Mouse (Mus musculus) embryo, embryonic 11 days (tissue): ENCODE measurements around the gene Zswim4.

Experiments used
- DNase-seq: peaks from one replicate; pipeline ENCODE4 v3.0.0-alpha.2; 2015

Zswim4 gene

DNA sequence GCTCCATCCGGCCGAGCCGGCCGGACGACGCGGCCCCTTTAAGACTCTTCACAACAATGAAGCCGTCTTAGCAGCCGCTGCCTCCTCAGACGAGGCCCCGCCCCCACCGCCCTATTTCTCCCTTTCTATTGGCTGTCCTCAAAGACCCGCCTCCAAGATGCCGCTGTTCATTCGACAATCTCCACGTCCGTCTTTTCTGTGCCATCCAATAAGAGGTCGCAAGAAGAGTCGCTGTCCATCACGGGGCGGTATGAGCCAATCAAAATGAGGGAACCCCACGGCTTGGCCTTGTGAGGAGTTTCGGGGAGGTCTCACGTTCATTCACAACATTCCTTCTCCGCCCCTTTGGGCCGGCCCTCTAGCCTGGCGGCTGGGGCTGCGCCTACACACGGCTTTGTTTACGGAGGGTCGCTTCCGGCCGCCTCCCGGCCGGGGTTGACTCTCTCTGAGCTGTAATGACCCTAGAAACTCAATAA lies at the start of gene Zswim4:
Zswim4 (minus strand) TSS at position 58 of the 476 bp plus-strand sequence.
- DNase-seq: peak; percentile 99

DNA sequence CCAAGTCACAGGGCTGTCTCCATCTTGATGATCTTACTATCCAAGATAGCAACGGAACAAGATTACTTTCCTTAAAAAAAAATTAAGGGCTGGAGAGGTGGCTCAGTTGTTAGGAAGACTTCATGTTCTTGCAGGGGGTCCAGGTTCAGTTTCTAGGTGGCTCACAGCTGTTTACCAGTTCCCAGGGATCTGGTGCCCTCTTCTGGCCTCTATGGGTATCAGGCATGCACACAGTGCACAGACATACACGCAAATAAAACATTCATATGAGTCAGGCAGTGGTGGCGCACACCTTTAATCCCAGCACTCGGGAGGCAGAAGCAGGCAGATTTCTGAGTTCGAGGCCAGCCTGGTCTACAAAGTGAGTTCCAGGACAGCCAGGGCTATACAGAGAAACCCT lies 48.8 kb upstream of the Zswim4 start:
- DNase-seq: peak; percentile 60

DNA sequence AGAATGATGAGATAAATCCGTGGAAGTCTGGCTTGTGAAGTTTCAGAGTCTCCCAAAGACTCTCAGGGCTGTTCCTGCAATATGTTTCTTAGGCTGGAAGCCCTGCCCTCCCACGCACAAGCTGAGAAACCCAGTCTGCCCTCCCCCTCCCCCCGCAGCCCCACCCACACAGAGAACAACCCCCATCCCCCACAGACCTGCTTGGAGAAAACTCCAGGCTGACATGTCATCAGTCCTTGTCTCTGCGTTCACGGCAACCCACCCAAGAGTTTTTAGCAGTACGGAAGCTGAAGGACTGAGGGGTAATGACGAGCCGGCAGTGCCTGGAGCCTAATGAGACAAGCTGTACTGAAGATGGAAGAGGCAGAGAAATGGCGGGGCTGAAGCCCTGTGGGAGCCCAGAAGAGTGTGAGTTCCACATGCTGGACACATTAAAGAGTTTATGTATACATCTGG lies 47.8 kb upstream of the Zswim4 start:
- peak; percentile 69 for DNase-seq

DNA sequence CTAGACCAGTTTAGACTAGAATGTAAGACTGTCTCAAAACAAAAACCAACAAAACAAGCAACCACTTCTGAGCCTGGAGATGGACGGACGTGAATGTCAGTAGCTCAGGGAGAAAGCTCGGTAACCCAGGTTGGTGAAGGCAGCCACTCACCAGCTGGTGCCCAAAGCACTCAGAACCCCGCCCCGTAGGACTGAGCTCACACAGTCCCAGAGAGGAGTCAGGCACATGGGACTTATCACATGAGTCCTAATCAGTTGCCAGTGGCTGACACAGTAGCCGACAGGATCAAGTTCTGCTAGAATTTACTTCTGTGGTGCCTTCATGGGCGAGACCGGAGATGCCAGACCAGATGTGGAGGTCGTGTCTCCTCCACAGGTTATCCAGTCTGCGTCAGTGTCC lies 43.9 kb upstream of the Zswim4 start:
- DNase-seq: no peak

DNA sequence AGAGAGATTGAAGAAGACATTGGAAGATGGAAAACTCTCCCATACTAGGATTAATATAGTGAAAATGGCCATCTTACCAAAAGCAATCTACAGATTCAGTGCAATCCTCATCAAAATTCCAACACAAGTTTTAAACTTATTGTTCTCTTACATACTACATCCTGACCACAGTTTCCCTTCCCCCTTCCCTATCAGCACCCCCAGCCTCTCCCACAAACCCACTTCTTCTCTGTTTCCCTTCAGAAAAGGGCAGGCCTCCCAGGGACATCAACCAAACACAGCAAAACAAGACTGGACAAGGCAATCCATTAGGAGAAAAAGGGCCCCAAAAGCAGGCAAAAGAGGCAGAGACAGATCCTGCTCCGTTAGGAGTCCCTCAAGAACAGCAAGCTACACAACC lies 39.6 kb upstream of the Zswim4 start:
- DNase-seq: no peak

- no peak for DNase-seq
Observed at GRCm38 (mm10) chr8:84273968-84274367, 37.1 kb upstream of the Zswim4 start.

DNA sequence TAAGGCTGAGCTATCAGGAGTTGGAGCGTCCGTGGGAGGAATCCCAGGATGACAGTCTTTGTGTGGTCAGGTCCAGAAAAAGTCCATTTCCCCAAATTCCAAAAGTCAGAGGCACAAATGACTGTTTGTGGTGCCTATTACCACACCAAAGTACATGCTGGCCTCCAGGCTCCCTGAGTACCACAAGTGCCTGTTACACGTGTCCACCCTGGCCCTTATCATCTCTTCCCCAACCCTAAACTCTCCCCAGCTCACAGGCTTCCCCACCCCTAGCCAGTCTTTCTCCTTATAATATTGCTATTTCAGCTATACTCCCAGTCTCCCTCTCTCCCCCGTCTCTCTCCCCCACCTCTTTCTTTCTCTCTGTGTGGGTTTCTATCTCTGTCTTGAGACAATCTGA lies 35.4 kb upstream of the Zswim4 start:
- DNase-seq: no peak

DNA sequence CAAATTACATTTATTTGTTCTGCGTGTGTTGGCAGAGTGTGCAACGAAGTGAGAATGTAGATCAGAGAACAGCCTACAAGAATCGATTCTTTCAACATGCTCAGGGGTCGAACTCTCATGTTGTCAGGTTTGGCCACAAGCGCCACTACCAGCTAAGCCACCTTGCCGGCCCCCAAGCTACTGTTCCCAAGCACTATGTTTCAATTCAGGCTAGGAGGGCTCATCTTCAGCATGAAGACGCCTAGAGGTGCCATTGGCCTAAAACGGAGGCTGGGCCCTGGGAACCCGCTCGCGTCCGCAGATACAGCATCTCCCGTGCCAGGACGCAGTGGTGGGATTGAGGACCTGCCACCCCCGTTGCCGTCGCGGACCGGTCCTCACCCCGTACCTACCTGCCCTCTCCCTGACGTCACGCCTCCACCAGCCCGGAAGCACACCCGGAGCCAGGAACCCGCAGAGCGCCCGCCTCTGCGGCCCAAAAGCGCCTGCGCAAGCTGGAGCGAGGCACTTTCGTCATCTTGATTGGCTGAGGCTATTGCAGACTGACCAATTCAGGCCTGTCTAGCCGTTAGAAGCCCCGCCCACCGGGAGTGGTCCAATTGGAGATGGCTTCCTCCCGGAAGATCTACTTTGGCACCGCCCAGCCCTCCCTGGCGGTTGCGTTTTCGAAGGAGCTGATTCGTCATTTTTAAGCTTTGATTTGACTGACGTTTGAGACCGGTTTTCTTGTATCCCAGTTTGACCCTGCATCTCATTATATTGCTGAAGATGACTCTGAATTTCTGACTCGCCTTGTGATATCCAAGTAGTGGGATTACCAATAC lies 33.3 kb upstream of the Zswim4 start, which contains the start of gene Ccdc130:
Ccdc130 (minus strand) TSS at position 431 of the 824 bp plus-strand sequence.
- peak; percentile 100 for DNase-seq

DNA sequence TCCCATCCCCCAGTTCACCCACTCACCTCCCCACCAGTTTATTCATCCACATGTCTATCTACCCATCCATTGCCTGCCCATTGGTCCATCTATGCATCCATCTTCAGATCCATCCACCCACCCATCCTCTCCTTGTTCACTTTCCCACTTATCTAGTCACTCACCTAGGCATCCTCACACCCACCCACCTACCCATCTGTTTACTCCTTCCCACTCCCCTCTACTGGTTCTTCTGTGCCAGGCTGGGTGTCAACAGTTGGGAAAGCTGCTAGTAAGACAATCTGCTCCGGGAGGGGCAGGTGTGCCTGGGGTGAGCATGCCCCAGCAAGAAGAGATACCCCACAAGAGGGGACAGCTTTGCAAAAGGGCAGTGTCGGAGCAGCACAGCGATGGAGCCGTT lies 24.2 kb upstream of the Zswim4 start:
- no peak for DNase-seq

DNA sequence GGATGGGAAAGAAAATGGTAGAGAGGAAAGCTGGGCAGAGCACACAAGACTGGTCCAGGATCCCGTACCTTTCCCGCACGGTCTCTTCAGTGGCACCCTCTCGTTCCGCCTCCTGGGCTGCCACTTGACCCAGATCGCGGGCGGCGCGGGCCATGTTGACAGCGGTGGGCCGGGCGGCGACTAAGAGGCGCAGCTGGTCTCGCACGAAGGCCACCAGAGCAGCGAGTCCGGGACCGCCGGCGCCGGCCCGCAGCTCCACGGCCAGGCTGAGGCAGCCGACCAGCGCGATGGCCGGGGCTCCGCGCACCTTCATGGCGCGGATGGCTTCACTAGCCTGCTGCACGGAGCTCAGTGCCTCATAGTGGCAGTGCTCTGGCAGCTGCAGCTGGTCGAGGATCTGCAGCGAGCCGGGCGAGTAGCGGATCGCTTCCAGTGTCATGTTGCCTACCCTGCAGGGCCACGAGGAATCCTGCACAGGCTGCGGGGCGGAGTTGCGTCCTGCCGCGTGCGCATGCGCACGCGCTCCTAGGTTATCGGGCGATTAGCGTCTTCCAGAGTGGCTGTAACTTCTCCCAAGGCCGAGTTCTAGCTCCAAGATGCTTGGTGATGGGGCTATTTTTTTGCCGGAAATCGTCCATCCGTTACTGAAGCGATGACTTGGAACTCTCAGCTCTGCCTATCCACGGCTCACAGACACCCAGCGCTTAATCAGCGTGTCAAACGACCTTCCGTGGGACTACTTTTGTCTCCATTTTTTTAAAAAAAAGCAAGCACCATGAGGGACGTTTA lies 20.2 kb upstream of the Zswim4 start, which contains the start of gene Mri1:
Mri1 (minus strand) TSS at position 505 of the 789 bp plus-strand sequence.
- DNase-seq: peak; percentile 95

DNA sequence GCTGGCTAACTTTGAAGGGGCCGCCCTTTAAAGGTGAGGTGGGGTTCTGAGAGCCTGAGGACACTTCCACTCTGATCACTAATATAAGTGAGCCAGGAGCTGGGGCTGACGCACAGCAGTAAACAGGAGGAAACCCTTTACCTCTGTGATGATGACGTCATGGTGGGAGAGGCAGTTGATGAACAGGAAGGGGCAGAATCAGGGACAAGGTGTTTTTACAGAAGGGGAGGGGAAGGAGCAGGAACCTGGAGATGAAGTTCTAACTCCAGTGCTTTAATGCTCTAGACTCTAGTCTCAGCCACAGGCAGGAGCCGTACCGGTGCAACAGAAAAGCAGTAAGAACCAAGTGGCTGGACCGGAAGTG lies 19.6 kb upstream of the Zswim4 start:
- peak; percentile 55 for DNase-seq

DNA sequence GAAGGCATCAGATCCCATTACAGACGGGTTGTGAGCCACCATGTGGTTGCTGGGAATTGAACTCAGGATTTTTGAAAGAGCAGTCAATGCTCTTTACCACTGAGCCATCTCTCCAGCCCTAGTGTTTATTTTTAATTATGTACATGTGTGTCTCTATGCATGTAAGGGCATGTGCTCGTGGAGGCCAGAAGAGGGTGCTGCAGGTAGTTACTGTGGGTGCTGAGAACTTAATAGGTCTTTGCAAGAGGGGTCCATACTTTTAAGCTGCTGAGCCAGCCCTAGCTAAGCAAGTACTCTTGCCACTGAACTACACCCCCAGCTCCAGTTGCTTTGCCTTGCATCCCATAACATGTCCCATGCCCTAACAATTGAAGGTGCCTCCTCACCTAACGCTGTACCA lies 19.0 kb upstream of the Zswim4 start:
- DNase-seq: no peak

DNA sequence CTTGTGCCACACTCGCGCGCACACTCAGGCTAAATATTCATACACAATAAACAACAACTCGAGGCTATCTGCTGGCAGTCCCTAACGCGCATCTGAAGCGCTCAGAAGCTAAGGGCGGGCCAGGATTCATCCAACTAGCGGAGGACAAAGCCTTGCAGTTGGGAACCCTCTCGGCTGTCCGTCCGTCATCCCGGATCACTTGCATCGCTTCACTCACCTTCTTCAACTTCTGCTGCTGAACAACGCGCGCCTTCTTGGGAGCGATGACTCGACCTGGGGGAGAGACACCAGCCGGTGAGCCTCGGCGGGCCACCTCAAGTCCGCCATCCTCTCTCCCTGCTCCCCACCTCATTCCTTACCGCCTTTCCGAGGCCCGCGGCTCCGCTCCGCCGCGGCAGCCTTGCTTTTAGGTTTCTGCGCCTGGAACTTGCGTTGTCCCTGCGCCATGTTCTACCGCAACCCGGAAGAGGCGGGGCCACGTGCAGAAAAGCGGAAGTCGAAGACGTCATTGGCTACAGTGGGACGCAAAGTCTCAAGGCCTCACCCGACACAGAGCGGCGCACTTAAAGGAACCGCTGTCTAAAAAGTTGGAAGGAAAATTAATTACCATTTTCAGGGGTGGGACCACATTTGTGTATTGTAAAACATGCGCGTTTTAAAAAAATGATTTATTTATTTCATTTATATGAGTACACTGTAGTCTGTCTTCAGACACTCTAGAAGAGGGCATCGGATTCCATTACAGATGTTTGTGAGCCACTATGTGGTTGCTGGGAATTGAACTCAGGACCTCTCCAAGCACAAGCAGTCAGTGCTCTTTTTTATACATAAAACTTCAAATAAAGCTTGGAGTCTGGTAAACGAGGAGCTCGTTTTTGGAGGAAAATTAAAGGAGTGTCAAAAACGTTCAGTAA lies 12.7 kb upstream of the Zswim4 start, which contains the start of gene D8Ertd738e:
D8Ertd738e (minus strand) TSS at position 463 of the 914 bp plus-strand sequence.
- DNase-seq: peak; percentile 96

DNA sequence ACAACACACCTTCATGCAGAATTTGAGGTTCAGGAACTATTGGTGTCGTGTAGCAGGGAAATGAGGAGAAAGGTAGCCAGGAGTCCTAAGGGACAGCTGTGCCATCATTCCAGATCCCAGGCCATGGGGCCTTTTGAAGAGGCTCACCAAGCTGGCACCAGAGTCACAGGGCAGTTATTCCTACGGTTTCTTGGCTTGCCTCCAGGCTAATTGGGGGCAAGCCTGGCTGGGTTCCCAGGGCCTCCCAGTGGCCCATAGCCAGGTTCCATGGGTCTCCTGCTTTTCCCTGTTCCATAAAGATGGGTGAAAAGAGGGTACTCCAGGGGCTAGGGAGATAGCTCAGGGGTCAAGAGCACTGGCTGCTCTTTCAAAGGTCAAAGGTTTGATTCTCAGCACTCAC lies 5.0 kb upstream of the Zswim4 start:
- DNase-seq: no peak

- DNase-seq: no peak
Observed at GRCm38 (mm10) chr8:84241167-84241566, 4.3 kb upstream of the Zswim4 start.

DNA sequence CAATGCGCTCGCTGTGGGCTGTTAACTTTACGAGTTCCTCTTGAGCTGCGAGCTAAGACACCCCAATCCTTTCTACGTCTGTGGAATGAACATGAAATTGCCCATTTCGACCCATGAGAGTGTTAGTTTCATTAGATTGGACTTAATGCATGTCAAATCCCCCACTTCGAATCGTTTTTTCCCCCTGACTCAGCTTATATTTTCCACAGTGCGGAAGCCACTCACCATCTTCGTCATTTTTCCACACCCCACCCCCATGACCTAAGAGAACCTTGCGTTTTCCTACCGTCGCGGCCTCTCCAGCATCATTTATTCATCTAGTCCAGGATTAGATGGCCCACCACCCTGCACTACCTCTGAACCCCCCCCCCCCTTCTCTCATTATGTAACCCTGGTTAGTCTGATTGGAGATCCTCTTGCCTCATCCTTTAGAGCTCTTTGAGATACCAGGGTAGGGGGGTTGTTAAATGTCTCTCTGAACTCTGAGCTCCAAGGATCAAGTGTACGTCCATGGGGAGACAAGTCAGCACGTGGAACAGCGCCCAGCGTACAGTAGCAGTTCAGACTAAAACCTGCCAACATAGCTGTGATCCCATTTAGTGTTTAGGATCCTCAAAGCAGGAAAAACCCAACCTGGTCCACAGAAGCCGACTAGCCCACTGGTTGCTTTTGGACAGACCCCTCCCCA lies 831 bp upstream of the Zswim4 start:
- no peak for DNase-seq

DNA sequence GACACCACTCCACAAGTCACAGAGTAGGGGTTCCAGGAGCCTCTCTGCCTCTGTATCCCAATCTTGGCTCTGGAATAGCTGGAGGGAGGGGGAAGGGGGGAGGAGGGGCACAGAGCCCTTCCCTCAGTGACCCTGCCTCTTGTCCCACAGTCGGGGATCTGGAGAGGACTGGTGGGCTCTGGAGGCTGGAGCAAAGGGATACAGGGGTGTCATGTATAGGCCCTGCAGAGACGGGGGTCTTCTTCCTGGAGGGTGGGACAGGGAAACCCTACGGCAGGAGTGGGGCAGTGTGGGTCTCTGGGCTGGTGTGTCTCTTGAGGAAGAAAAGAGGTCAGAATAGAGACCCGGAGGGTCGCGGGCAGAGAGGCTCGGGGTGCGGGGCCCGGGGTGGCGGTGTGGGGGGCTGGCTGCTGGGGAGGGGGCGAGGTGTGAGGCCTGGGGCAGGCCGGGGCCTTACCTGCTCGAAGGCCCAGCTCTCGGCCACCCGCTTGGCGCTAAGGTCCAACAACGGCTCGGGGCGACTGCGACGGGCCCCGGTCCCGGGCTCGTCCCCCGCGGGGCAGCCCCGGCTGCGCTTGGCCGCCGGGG lies 351 bp downstream of the Zswim4 start:
- DNase-seq: peak; percentile 20

GRCm38 (mm10) chr8:84235746-84236409 lies 977 bp downstream of the Zswim4 start:
- DNase-seq: peak; percentile 6

DNA sequence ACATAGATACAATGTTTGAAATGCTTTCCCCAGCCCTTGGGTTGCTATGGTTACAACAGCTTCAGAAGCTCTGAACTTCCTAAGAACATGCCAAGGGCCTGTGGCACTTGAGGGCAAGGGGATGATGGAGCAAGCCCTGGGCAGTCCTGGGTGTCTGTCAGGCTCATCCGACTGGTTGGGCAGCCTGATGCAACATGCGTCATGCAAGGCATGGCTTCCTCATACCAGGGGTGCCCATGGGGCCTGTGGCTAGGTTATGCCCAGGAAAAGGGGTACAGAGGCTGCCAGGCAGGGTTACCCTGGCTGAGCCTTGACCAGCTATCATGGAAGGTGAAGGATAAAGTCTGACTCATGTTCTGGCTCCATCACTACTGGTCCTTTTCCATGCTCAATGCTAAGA lies 3.8 kb downstream of the Zswim4 start:
- DNase-seq: no peak

DNA sequence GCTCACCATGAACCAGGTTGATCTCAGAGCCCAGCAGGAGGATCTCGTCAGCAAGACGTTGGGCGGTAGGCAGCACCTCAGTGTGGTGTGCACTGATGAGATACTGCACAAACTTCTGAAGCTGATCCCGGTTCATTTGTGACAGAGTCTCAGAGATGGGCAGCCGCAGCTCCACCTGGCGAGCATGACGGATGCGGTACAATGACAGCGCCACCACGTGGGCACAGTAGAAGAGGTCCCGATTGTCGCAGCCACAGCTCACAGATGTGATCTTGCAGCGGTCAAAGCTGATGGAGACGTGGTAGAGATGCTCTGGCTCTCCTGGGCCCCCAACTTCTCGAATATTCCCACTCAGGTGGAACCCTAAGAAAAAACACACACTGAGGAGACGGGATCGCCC lies 6.1 kb downstream of the Zswim4 start:
- peak; percentile 18 for DNase-seq
